Mouse (Mus musculus) heart, adult 2 months (tissue): ENCODE results near the gene Zbtb7a. TPM values are rescaled to one million over a fixed set of nuclear protein-coding genes. Genes with fewer than 3 reads are reported as not detected.

Source experiments
- DNase-seq, 2 experiments: peaks; one replicate each; pipeline ENCODE4 v3.0.0; 2021
- H3K27ac ChIP-seq: fragments of 200-600 bp; 2 replicates; pipeline ENCODE4 v1.8.1; 2022
- H3K27me3 ChIP-seq: fragments of 200-500 bp; 2 replicates; pipeline ENCODE4 v1.6.1; 2012; ENCODE audit warnings: mild to moderate bottlenecking, low read length, inconsistent platforms, mixed read lengths; ENCODE audit not compliant: control insufficient read depth, insufficient read depth
- H3K36me3 ChIP-seq: fragments of 200-500 bp; 2 replicates; pipeline ENCODE4 v1.6.1; 2012; ENCODE audit warnings: low read length, inconsistent platforms; ENCODE audit not compliant: control insufficient read depth, insufficient read depth
- H3K4me1 ChIP-seq: fragments of 200-500 bp; 2 replicates; pipeline ENCODE4 v1.6.1; 2011; ENCODE audit warnings: low read length; ENCODE audit not compliant: control insufficient read depth, insufficient read depth
- H3K4me3 ChIP-seq: fragments of 200-600 bp; 2 replicates; pipeline ENCODE4 v1.8.1; 2022
- H3K79me2 ChIP-seq: fragments of 200-500 bp; replicated peaks from 2 replicates; pipeline ENCODE4 v1.6.1; 2012; ENCODE audit warnings: mild to moderate bottlenecking, inconsistent platforms, low read length, moderate library complexity, mixed read lengths; ENCODE audit not compliant: control insufficient read depth, insufficient read depth
- H3K9ac ChIP-seq: fragments of 200-500 bp; 2 replicates; pipeline ENCODE4 v1.6.1; 2012; ENCODE audit warnings: low read depth, mild to moderate bottlenecking, control low read depth, inconsistent platforms, low read length, mixed read lengths
- CTCF ChIP-seq: fragments of 200-600 bp; IDR thresholded peaks from 2 replicates; pipeline ENCODE4 v1.8.1; 2022; ENCODE audit warnings: antibody characterized with exemption, mild to moderate bottlenecking, moderate library complexity
- EP300 ChIP-seq: fragments of 200-500 bp; IDR thresholded peaks from 2 replicates; pipeline ENCODE4 v1.6.1; 2011; ENCODE audit warnings: low read depth, low read length, control low read depth; ENCODE audit not compliant: insufficient read depth
- POLR2A ChIP-seq: fragments of 200-500 bp; IDR thresholded peaks from 2 replicates; pipeline ENCODE4 v1.6.1; 2011; ENCODE audit warnings: mild to moderate bottlenecking, low read depth, low read length, control low read depth; ENCODE audit not compliant: insufficient read depth
- WGBS: fragments of 180-500 bp; shearing (Covaris S2); methylation state at CpG from one replicate; pipeline ENCODE4 v1.1.7; 2018; 5-methylcytosine and 5-hydroxymethylcytosine counted together
- intact Hi-C: fragments of 180-260 bp; cut with DNase I; formaldehyde crosslinking; loops from one replicate; pipeline ENCODE4 v1.15.1; 2025
- polyA plus RNA-seq: library from polyadenylated mRNA; depleted of rRNA; stranded (reverse); fragments of >200 nt; gene quantifications from 2 replicates; pipeline ENCODE4 v1.2.3, GENCODE M21; 2012
- total RNA-seq, 2 experiments: library from RNA; stranded (reverse); gene quantifications; 2 replicates each; pipeline ENCODE4 v1.2.3; 2021

Gene Zbtb7a
- total and polyA plus RNA-seq, 3 experiments: 20.6 to 41.4 (median 35.2) TPM

DNA sequence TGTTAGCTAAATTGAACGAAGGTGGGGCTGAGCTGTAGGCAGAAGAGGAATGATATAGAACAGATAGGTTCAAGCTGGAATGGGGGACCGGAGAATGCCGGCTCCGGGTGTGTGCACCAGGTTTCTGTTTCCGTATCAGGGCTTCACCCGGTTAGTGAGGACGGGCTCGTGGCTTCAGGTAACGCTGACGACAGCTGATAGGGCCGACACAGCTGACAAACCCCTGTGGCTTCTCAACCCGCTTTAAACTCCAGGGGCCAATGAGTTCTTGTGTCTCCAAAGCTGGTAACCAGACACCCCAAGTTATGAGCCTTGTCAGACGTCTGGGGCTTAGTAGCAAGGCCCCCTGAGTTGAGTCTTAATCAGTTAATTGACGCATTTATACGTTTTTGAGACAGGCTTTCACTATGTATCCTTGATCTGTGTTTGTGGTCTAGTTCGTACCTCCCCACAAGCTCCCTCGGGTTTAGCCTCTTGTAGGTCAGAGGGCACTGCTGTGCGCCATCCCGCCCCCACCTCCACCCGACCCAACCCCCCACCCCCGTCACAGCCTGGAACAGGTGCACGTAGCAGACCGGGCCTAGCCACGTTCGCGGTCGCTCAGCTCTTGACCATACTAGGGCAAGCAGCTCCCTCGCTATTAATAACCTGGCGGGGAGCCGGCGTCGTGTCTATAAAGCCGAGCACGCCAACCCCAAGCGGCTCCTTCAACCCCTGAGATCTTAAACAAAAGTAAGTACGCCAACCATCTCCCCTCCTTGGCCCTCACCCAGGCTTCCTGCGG, 59.2 kb downstream of the Zbtb7a start:
- Histone ChIP-seq H3K36me3 (no peaks in the 10 kb centered on the region), H3K27me3 (no peaks in the 10 kb centered on the region; the same call in 1 of the 2 replicates), H3K27ac (peak overlapping the region; percentile 97), H3K4me3 (peak overlapping the region; percentile 55), H3K9ac (peak overlapping the region; percentile 82), H3K4me1 (peaks cover 5% of the 10 kb centered on the region), H3K79me2 (no peaks in the 10 kb centered on the region)
- intact Hi-C loops: no loop called here
- WGBS: 10% methylated on average over 37 of the region's 37 CpGs
- DNase-seq: peak; percentile 72 to 74
- peak; percentile 88 for TF ChIP-seq EP300
- TF ChIP-seq CTCF: no peak
- TF ChIP-seq POLR2A: peak; percentile 98

GRCm38 (mm10) chr10:81195300-81195699, 60.3 kb downstream of the Zbtb7a start:
- TF ChIP-seq POLR2A (peak; percentile 53; the same call in 1 of the 2 replicates), CTCF (no peak)
- Histone ChIP-seq H3K27ac (peak overlapping the region; percentile 96), H3K4me3 (peak overlapping the region; percentile 55), H3K9ac (peak overlapping the region; percentile 82), H3K27me3 (no peaks in the 10 kb centered on the region; the same call in 1 of the 2 replicates), H3K79me2 (no peaks in the 10 kb centered on the region), H3K36me3 (no peaks in the 10 kb centered on the region), H3K4me1 (peaks cover 5% of the 10 kb centered on the region)
- intact Hi-C loops: no loop called here
- DNase-seq: peak; percentile 39 to 41
- 36% methylated on average over 4 of the region's 4 CpGs for WGBS

- 36% methylated on average over 11 of the region's 11 CpGs for WGBS
- peak overlapping the region; percentile 96 for H3K27ac ChIP-seq
- peak; percentile 48 to 56 for DNase-seq
- no peaks in the 10 kb centered on the region for H3K79me2 ChIP-seq
- intact Hi-C loops: no loop called here
- H3K36me3 ChIP-seq: no peaks in the 10 kb centered on the region
- peaks cover 5% of the 10 kb centered on the region for H3K4me1 ChIP-seq
- TF ChIP-seq EP300 (no peak), POLR2A (peak; percentile 58; the same call in 1 of the 2 replicates)
- no peaks in the 10 kb centered on the region; the same call in 1 of the 2 replicates for H3K27me3 ChIP-seq
- peak overlapping the region; percentile 82 for H3K9ac ChIP-seq
- peak overlapping the region; percentile 55 for H3K4me3 ChIP-seq
Measured at GRCm38 (mm10) chr10:81196470-81197065, 61.5 kb downstream of the Zbtb7a start.

GRCm38 (mm10) chr10:81197305-81197704, 62.3 kb downstream of the Zbtb7a start:
- Histone ChIP-seq H3K36me3 (no peaks in the 10 kb centered on the region), H3K79me2 (no peaks in the 10 kb centered on the region), H3K4me1 (peaks cover 5% of the 10 kb centered on the region), H3K27me3 (no peaks in the 10 kb centered on the region; the same call in 1 of the 2 replicates), H3K9ac (peak overlapping the region; percentile 29; the same call in 1 of the 2 replicates), H3K27ac (peak overlapping the region; percentile 96), H3K4me3 (peak overlapping the region; percentile 55; the same call in 1 of the 2 replicates)
- intact Hi-C loops: no loop called here
- DNase-seq: peak; percentile 32 to 64
- 27% methylated on average over 6 of the region's 6 CpGs for WGBS
- TF ChIP-seq CTCF (no peak), EP300 (peak; percentile 82), POLR2A (peak; percentile 66)

GRCm38 (mm10) chr10:81198230-81198629, 63.2 kb downstream of the Zbtb7a start:
- Histone ChIP-seq H3K4me1 (peaks cover 2% of the 10 kb centered on the region), H3K27me3 (no peaks in the 10 kb centered on the region; the same call in 1 of the 2 replicates), H3K9ac (no peak overlapping the region), H3K27ac (peak overlapping the region; percentile 96), H3K36me3 (no peaks in the 10 kb centered on the region), H3K4me3 (no peak overlapping the region), H3K79me2 (no peaks in the 10 kb centered on the region)
- peak; percentile 44 to 55 for DNase-seq
- TF ChIP-seq EP300 (no peak; the same call in 1 of the 2 replicates), CTCF (peak; percentile 88)
- WGBS: under 1% methylated on average over 9 of the region's 9 CpGs
- intact Hi-C loops: loop anchor here (1.0 kb wide), 1 partner anchor 20 kb away; no protein-coding TSS in a partner anchor

- H3K9ac ChIP-seq: no peak overlapping the region
- no peak overlapping the region for H3K4me3 ChIP-seq
- H3K36me3 ChIP-seq: no peaks in the 10 kb centered on the region
- no peaks in the 10 kb centered on the region; the same call in 1 of the 2 replicates for H3K27me3 ChIP-seq
- TF ChIP-seq CTCF (no peak), EP300 (peak; percentile 77; the same call in 1 of the 2 replicates), POLR2A (peak; percentile 3; the same call in 1 of the 2 replicates)
- 52% methylated on average over 6 of the region's 6 CpGs for WGBS
- peak overlapping the region; percentile 96 for H3K27ac ChIP-seq
- H3K4me1 ChIP-seq: no peaks in the 10 kb centered on the region
- intact Hi-C loops: loop anchor here (1.0 kb wide), 1 partner anchor 19 kb away; no protein-coding TSS in a partner anchor
- no peaks in the 10 kb centered on the region for H3K79me2 ChIP-seq
- DNase-seq: no peak
Measured at GRCm38 (mm10) chr10:81198990-81199389, 64.0 kb downstream of the Zbtb7a start.
